Mouse (Mus musculus) small intestine, adult 2 months (tissue): ENCODE measurements around the gene Zfp69.

Source experiments
- CTCF ChIP-seq: fragments of 200-500 bp; IDR thresholded peaks from 2 replicates; pipeline ENCODE4 v1.5.1; 2012; ENCODE audit warnings: low read depth, mild to moderate bottlenecking, control low read depth, inconsistent platforms, low read length, moderate library complexity, mixed read lengths; ENCODE audit not compliant: insufficient replicate concordance, insufficient read length; ENCODE audit errors: extremely low read depth
- POLR2A ChIP-seq: fragments of 200-500 bp; IDR thresholded peaks from 2 replicates; pipeline ENCODE4 v1.6.1; 2012; ENCODE audit warnings: low read depth, mild to moderate bottlenecking, control low read depth, inconsistent platforms, low read length, moderate library complexity

DNA sequence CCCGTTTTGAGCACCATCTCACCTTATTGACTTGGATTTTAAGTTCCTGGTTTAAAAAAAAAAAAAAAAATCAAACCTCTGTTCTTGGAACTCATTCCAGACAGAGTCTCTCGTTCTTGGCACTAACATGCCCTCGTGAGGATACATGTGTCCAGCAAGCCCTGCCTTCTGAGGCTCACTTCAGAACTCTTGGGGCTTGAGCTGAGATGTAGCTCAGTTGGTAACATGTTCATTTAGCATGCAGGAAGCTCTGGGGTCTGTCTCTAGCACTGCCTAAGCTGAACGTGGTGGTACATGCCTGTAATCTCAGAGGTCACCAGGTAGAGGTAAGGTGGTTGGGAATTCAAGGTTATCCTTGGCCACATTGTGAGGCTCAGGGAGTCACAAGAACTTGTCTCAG lies 65.4 kb downstream of the Zfp69 start:
- no peak for TF ChIP-seq CTCF
- no peak for TF ChIP-seq POLR2A
